ENCODE assay signal across 8 mouse cellular contexts in the genomic region with DNA sequence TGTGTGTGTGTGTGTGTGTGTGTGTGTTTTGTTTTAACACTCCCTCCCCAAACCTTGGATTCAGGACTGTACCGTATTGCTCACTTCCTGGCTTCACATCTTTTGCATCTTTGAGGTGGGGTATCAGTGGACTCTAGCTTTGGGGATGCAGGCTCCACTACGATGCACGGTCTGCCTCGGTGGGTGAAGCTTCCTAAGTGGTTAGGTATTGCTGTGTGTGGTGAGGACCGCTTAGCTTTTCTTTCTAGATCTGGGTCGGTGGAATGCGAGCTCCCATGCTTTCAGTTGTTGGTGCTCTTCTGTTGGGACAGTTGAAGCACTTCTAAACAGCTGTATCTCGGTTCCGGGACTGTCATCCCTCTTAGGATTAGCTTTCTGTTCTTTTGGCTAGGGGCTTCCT. TPM values are rescaled to one million over a fixed set of nuclear protein-coding genes. Genes with fewer than 3 reads are reported as not detected.
DNase-seq lines count a peak whose midpoint lies in the region; ATAC-seq and TF ChIP-seq lines count a peak whose summit lies in the region.

No protein-coding gene starts in this region.

- no peaks in the 10 kb centered on the region for H3K9me3 ChIP-seq in heart, embryonic 15.5 days (replicated peaks)
- H3K9me3 ChIP-seq in G1E (replicated peaks), result no peaks in the 10 kb centered on the region
- H3K9me3 ChIP-seq in heart, postnatal 0 days (replicated peaks; ENCODE audit: control insufficient read depth, low read length), result no peaks in the 10 kb centered on the region
- H3K9me3 ChIP-seq in midbrain, embryonic 10.5 days (replicated peaks), result 0 out of 2 replicates have a peak, but pooled peaks cover 3% of the 10 kb centered on the region

- WGBS in heart, embryonic 15.5 days, result 6% methylated on average over 9 of the region's 9 CpGs
- 5% methylated on average over 9 of the region's 9 CpGs for WGBS in heart, postnatal 0 days
- WGBS in midbrain, embryonic 10.5 days, result 32% methylated on average over 9 of the region's 9 CpGs

- ATAC-seq in heart, embryonic 15.5 days (replicated peaks; ENCODE audit: insufficient number of reproducible peaks, insufficient read depth, low FRiP score, low read depth), result no peak
- ATAC-seq in G1E (ENCODE audit: extremely low read depth, insufficient number of reproducible peaks, low FRiP score, poor library complexity, severe bottlenecking), result no peak
- no peak for ATAC-seq in heart, postnatal 0 days (ENCODE audit: insufficient read depth, low read depth)
- ATAC-seq in monocyte, adult 5-6 weeks (replicated peaks; ENCODE audit: insufficient number of reproducible peaks, low FRiP score, low TSS enrichment, poor library complexity, severe bottlenecking), result no peak

- no peaks in the 10 kb centered on the region for H3K27me3 ChIP-seq in heart, embryonic 15.5 days
- no peaks in the 10 kb centered on the region for H3K27me3 ChIP-seq in G1E (ENCODE audit: insufficient read depth, low read length)
- H3K27me3 ChIP-seq in heart, postnatal 0 days (ENCODE audit: control insufficient read depth, insufficient read depth, low read length), result no peaks in the 10 kb centered on the region
- 0 out of 2 replicates have a peak, but pooled peaks cover 6% of the 10 kb centered on the region for H3K27me3 ChIP-seq in midbrain, embryonic 10.5 days (ENCODE audit: low read depth, poor library complexity, severe bottlenecking)

- peak overlapping the region; percentile 80 for H3K4me2 ChIP-seq in heart, embryonic 15.5 days
- H3K4me2 ChIP-seq in heart, postnatal 0 days (ENCODE audit: low read depth, low read length), result peak overlapping the region; percentile 79

- DNase-seq in heart, adult 18-20 months, result no peak
- no peak for DNase-seq in G1E (ENCODE audit: low spot score)
- DNase-seq in heart, postnatal 0 days (ENCODE audit: low spot score), result no peak
- DNase-seq in midbrain, embryonic 10.5 days (ENCODE audit: low spot score), result no peak
- no peak for DNase-seq in embryo, embryonic 10.5 days (ENCODE audit: low spot score)
- DNase-seq in spleen, adult 12 weeks (ENCODE audit: low spot score), result no peak

- H3K4me3 ChIP-seq in heart, embryonic 15.5 days, result peak overlapping the region; percentile 96
- H3K4me3 ChIP-seq in G1E (ENCODE audit: low read depth, low read length), result peak overlapping the region; percentile 86
- H3K4me3 ChIP-seq in heart, postnatal 0 days (ENCODE audit: low read depth, low read length), result peak overlapping the region; percentile 95
- H3K4me3 ChIP-seq in midbrain, embryonic 10.5 days, result peak overlapping the region; percentile 100

- TF ChIP-seq CTCF in G1E (IDR thresholded peaks at IDR 0.05; ENCODE audit: low read depth, low read length), result no peak
- no peak for TF ChIP-seq CTCF in heart, postnatal 0 days (IDR thresholded peaks at IDR 0.05; ENCODE audit: low read depth)

- TF ChIP-seq EP300 in heart, postnatal 0 days (IDR thresholded peaks at IDR 0.05; ENCODE audit: low read depth), result no peak

- peak overlapping the region; percentile 99 for H3K9ac ChIP-seq in heart, embryonic 15.5 days
- peak overlapping the region; percentile 95 for H3K9ac ChIP-seq in heart, postnatal 0 days (replicated peaks; ENCODE audit: low read depth, low read length)

- peaks cover 15% of the 10 kb centered on the region for H3K36me3 ChIP-seq in heart, embryonic 15.5 days
- peaks cover 69% of the 10 kb centered on the region for H3K36me3 ChIP-seq in G1E (replicated peaks)
- H3K36me3 ChIP-seq in heart, postnatal 0 days (replicated peaks; ENCODE audit: control insufficient read depth, insufficient read depth, low read length), result peaks cover 16% of the 10 kb centered on the region
- H3K36me3 ChIP-seq in midbrain, embryonic 10.5 days, result peaks cover 54% of the 10 kb centered on the region

- H3K4me1 ChIP-seq in heart, embryonic 15.5 days (replicated peaks), result peaks cover 36% of the 10 kb centered on the region
- H3K4me1 ChIP-seq in G1E (ENCODE audit: insufficient read depth, low read depth, low read length), result peaks cover 64% of the 10 kb centered on the region
- H3K4me1 ChIP-seq in heart, postnatal 0 days (ENCODE audit: control insufficient read depth, insufficient read depth), result peaks cover 23% of the 10 kb centered on the region
- H3K4me1 ChIP-seq in midbrain, embryonic 10.5 days, result peaks cover 40% of the 10 kb centered on the region

- H3K27ac ChIP-seq in heart, embryonic 15.5 days, result peak overlapping the region; percentile 97; the same call in 1 of the 2 replicates
- peak overlapping the region; percentile 99; the same call in 1 of the 2 replicates for H3K27ac ChIP-seq in heart, postnatal 0 days (ENCODE audit: low read depth)
- H3K27ac ChIP-seq in midbrain, embryonic 10.5 days (replicated peaks), result peak overlapping the region; percentile 97

RNA-seq across cellular contexts. Expression of a gene that starts 1.1 kb away (rescaled TPM):
- polyA plus RNA-seq in heart, embryonic 15.5 days (2015; fragmentation: Nextera tagmentation; extraction: Ambion mirVana), result 26.2 and 34.7 TPM in 2 replicates
- total RNA-seq in heart, adult 18-20 months (2021), result 10 to 100 TPM; 17.8 to 23.0 TPM
- total RNA-seq in G1E (2014; fragmentation: Nextera tagmentation), result 245 and 285 TPM in 2 replicates
- total RNA-seq in G1E (2017), result 13.9 and 20.7 TPM in 2 replicates
- polyA plus RNA-seq in G1E (2012), result 506 and 556 TPM in 2 replicates
- total RNA-seq in heart, postnatal 0 days (2014; rRNA removed; ENCODE audit: low replicate concordance), result 7.5 and 16.8 TPM in 2 replicates
- 15.9 and 19.4 TPM in 2 replicates for polyA plus RNA-seq in heart, postnatal 0 days (2015; fragmentation: Nextera tagmentation; extraction: Ambion mirVana)
- polyA plus RNA-seq in midbrain, embryonic 10.5 days (2016; fragmentation: Nextera tagmentation; extraction: Ambion mirVana), result 75.2 and 82.7 TPM in 2 replicates
- 19.8 to 52.4 TPM (median 24.8 TPM) in 3 replicates for total RNA-seq in monocyte, adult 5-6 weeks (2017)

RNA-seq across cellular contexts. Expression of a gene that starts 16.4 kb away (rescaled TPM):
- 50.2 and 64.3 TPM in 2 replicates for polyA plus RNA-seq in heart, embryonic 15.5 days (2015; fragmentation: Nextera tagmentation; extraction: Ambion mirVana)
- 10 to 100 TPM; 22.4 to 26.0 TPM for total RNA-seq in heart, adult 18-20 months (2021)
- total RNA-seq in G1E (2014; fragmentation: Nextera tagmentation) (34.4 and 43.3 TPM in 2 replicates), G1E (2017) (97.9 and 104 TPM in 2 replicates)
- 52.6 and 59.2 TPM in 2 replicates for polyA plus RNA-seq in G1E (2012)
- 32.2 and 47.9 TPM in 2 replicates for total RNA-seq in heart, postnatal 0 days (2014; rRNA removed; ENCODE audit: low replicate concordance)
- polyA plus RNA-seq in heart, postnatal 0 days (2015; fragmentation: Nextera tagmentation; extraction: Ambion mirVana), result 35.3 and 41.5 TPM in 2 replicates
- 174 and 180 TPM in 2 replicates for polyA plus RNA-seq in midbrain, embryonic 10.5 days (2016; fragmentation: Nextera tagmentation; extraction: Ambion mirVana)
- total RNA-seq in monocyte, adult 5-6 weeks (2017), result 50.9 to 63.8 TPM (median 57.8 TPM) in 3 replicates

RNA-seq across cellular contexts. Expression of a gene that starts 16.5 kb away (rescaled TPM):
- 14.2 and 18.6 TPM in 2 replicates for polyA plus RNA-seq in heart, embryonic 15.5 days (2015; fragmentation: Nextera tagmentation; extraction: Ambion mirVana)
- total RNA-seq in heart, adult 18-20 months (2021), result 10 to 100 TPM; 18.2 to 18.9 TPM
- total RNA-seq in G1E (2014; fragmentation: Nextera tagmentation), result 22.2 and 38.2 TPM in 2 replicates
- 29.1 and 40.2 TPM in 2 replicates for total RNA-seq in G1E (2017)
- polyA plus RNA-seq in G1E (2012), result 44.0 and 44.2 TPM in 2 replicates
- 3.1 and 21.0 TPM in 2 replicates for total RNA-seq in heart, postnatal 0 days (2014; rRNA removed; ENCODE audit: low replicate concordance)
- polyA plus RNA-seq in heart, postnatal 0 days (2015; fragmentation: Nextera tagmentation; extraction: Ambion mirVana), result 14.2 and 16.0 TPM in 2 replicates
- polyA plus RNA-seq in midbrain, embryonic 10.5 days (2016; fragmentation: Nextera tagmentation; extraction: Ambion mirVana), result 30.3 and 30.8 TPM in 2 replicates
- 20.6 to 34.9 TPM (median 28.7 TPM) in 3 replicates for total RNA-seq in monocyte, adult 5-6 weeks (2017)

RNA-seq across cellular contexts. Expression of a gene that starts 19.5 kb away (rescaled TPM):
- 17.4 and 19.8 TPM in 2 replicates for polyA plus RNA-seq in heart, embryonic 15.5 days (2015; fragmentation: Nextera tagmentation; extraction: Ambion mirVana)
- total RNA-seq in heart, adult 18-20 months (2021), result 10 to 100 TPM; 12.6 to 12.7 TPM
- 8.2 and 9.0 TPM in 2 replicates for total RNA-seq in G1E (2014; fragmentation: Nextera tagmentation)
- total RNA-seq in G1E (2017), result 7.6 and 7.7 TPM in 2 replicates
- 10.4 and 11.0 TPM in 2 replicates for polyA plus RNA-seq in G1E (2012)
- 6.0 and 11.9 TPM in 2 replicates for total RNA-seq in heart, postnatal 0 days (2014; rRNA removed; ENCODE audit: low replicate concordance)
- 23.9 and 25.4 TPM in 2 replicates for polyA plus RNA-seq in heart, postnatal 0 days (2015; fragmentation: Nextera tagmentation; extraction: Ambion mirVana)
- polyA plus RNA-seq in midbrain, embryonic 10.5 days (2016; fragmentation: Nextera tagmentation; extraction: Ambion mirVana), result 18.0 and 19.8 TPM in 2 replicates
- 6.4 to 10.3 TPM (median 6.6 TPM) in 3 replicates for total RNA-seq in monocyte, adult 5-6 weeks (2017)

RNA-seq across cellular contexts. Expression of a gene that starts 29.0 kb away (rescaled TPM):
- polyA plus RNA-seq in heart, embryonic 15.5 days (2015; fragmentation: Nextera tagmentation; extraction: Ambion mirVana), result 670 and 765 TPM in 2 replicates
- total RNA-seq in heart, adult 18-20 months (2021), result 1,000 to 10,000 TPM; 1,902 to 1,920 TPM
- total RNA-seq in G1E (2014; fragmentation: Nextera tagmentation) (179 and 192 TPM in 2 replicates), G1E (2017) (234 and 290 TPM in 2 replicates)
- polyA plus RNA-seq in G1E (2012), result 18.5 and 18.9 TPM in 2 replicates
- 915 and 1,160 TPM in 2 replicates for total RNA-seq in heart, postnatal 0 days (2014; rRNA removed; ENCODE audit: low replicate concordance)
- 1,410 and 1,523 TPM in 2 replicates for polyA plus RNA-seq in heart, postnatal 0 days (2015; fragmentation: Nextera tagmentation; extraction: Ambion mirVana)
- polyA plus RNA-seq in midbrain, embryonic 10.5 days (2016; fragmentation: Nextera tagmentation; extraction: Ambion mirVana), result 372 and 423 TPM in 2 replicates
- total RNA-seq in monocyte, adult 5-6 weeks (2017), result 163 to 226 TPM (median 220 TPM) in 3 replicates
